Mouse (Mus musculus) gastrocnemius, postnatal 25 days (tissue): ENCODE data around the gene Ndufb7. TPM values are rescaled to one million over a fixed set of nuclear protein-coding genes. Genes with fewer than 3 reads are reported as not detected.

Source experiments
- DNase-seq: peaks from one replicate; pipeline ENCODE4 v3.0.0; 2022
- total RNA-seq, 2 experiments: library from RNA; stranded (reverse); gene quantifications; 1 replicate in 1 of 2; 2 replicates in 1 of 2; pipeline ENCODE4 v1.2.3; 2021

The Ndufb7 gene
- total RNA-seq, 2 experiments from 2014 or later = 349 to 360 TPM

- no peak for DNase-seq
Measured at GRCm38 (mm10) chr8:83602650-83603029, 36.2 kb downstream of the Ndufb7 start.

- DNase-seq = peak; percentile 100
Measured at GRCm38 (mm10) chr8:83607661-83608397, 41.4 kb downstream of the Ndufb7 start, which contains the start of the genes Tecr and Dnajb1. Gene Tecr, minus strand, starts transcription at chr8:83607971. Gene Dnajb1, plus strand, starts transcription at chr8:83608193.

GRCm38 (mm10) chr8:83608398-83608829 is 41.9 kb downstream of the Ndufb7 start:
- peak; percentile 81 for DNase-seq

DNA sequence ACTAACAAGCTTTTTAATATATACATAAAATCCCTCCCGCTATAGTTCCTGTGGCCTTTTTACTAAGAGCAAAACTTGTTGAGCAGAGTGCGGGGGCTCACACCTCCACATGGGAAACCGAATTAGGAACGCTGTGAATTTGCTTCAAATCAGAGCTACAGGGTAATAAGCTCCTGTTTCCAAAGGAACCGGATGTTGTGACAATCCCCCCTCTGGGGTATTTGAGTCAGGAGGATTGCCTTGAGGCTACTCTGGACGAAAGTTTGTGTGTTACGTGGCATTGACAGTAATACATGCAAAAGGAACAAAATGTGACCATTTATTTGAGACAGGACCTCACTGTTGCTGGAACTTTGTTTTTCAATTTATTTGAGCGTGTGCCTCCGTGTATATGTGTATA is 42.6 kb downstream of the Ndufb7 start:
- DNase-seq = no peak

DNA sequence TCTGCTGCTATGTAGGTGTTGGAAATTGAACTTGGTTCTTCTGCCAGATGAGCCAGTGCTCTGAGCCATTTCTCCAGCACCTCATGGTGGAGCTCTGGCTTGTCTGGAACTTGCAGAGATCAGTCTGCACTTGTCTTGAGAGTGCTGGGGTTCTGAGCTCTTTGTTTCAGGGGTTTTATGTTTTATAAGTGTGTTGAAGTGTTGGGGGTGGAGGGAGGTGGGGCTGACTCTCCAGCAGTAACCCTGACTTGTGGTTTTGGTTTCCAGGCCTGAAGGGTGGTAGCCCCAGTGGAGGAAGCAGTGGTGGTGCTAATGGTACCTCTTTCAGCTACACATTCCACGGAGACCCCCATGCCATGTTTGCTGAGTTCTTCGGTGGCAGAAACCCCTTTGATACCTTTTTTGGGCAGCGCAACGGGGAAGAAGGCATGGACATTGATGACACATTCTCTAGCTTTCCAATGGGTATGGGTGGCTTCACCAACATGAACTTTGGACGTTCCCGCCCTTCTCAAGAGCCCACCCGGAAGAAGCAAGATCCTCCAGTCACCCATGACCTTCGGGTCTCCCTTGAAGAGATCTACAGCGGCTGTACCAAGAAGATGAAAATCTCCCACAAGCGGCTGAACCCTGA is 43.2 kb downstream of the Ndufb7 start:
- no peak for DNase-seq

DNA sequence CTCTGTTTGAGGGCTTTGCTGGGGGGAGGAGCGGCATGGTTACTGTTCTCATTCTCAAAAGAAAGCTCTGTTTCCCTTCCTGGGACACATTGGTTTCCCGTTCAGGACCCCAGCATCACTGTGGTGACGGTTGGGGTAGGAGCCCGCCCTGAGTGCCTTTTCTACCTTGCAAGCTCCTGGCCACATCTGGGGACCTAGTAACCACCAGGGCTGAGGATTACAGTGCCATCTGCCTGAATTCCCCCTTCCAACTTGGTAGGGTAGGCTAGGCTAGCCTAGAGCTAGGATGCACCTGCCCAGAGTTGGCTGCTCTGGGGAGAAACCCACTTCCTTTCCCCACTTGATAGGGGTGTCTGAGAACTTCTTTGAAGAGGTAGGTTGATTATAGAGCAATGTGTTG is 45.5 kb downstream of the Ndufb7 start:
- DNase-seq = no peak

DNA sequence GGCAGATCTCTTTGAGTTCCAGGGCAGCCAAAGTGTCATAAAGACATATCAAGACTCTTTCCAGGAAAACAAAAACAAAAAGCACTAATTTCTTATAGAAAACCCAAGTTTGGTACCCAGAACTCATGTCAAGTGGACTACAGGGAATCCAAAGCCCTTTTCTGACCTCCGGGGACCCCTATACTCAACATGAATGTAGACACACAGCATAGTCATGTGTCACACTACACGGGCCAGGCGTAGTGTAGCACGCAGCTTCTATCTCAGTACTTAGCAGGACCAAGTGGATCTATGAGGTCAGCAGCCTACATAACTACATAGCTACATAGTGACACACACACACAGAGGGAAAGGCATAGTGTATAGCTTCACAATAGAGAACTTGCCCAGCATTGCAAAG is 47.2 kb downstream of the Ndufb7 start:
- no peak for DNase-seq

DNA sequence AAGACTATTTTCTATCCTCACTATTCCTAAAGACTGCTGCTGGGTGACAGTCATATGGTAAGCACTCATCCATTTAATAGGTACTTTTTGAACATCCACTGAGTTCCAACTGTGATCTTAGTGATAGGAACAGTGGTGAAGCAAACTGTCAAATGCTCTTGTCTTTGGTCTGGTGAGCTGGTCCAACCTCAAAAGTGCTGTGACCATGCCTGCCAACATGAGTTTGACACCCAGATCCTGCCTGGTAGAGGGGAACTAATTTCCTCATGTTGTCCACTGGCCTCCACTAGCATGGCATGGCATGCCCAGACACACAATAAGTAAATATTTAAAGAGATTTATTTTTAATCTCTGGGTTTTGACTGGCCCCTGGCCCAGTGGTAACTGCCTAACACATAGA is 50.2 kb downstream of the Ndufb7 start:
- no peak for DNase-seq

DNA sequence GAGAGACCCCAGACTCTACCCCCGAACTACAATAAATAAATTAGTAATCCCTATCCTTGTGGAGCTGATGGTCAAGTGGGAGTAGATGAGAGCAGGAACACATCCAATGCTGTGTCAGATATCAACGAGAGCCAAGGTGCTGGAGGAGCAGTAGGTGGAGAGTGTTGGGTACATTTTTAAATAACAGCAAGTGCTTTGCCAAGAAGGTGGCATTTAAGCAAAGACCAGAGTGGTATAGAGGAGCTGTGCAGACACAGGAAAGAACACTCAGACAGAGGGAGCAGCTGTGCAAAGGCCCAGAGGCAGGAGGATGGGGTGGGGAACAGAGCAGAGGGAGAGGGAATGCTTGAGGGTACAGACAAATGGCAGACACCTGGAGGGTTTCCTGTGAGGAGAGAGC is 50.6 kb downstream of the Ndufb7 start:
- no peak for DNase-seq

GRCm38 (mm10) chr8:83618566-83618965 is 52.1 kb downstream of the Ndufb7 start:
- no peak for DNase-seq

- no peak for DNase-seq
Measured at GRCm38 (mm10) chr8:83619568-83620285, 53.3 kb downstream of the Ndufb7 start.

Other genes starting within 250 kb of the Ndufb7 start
- 1 to 10 TPM; 5.9 to 8.0 TPM for gene Elmod2, start 234.2 kb upstream of the Ndufb7 start, total RNA-seq
- not detected for gene Mgat4d, start 218.2 kb upstream of the Ndufb7 start, total RNA-seq
- gene Clgn, start 176.8 kb upstream of the Ndufb7 start, total RNA-seq = not detected
- 10 to 100 TPM; 40.0 to 43.9 TPM for gene Scoc, start 108.3 kb upstream of the Ndufb7 start, total RNA-seq
- not detected for gene Olfr370, start 30.9 kb upstream of the Ndufb7 start, total RNA-seq
- gene Tecr, start 41.3 kb downstream of the Ndufb7 start, total RNA-seq = 100 to 1,000 TPM; 313 to 489 TPM
- gene Dnajb1, start 41.5 kb downstream of the Ndufb7 start, total RNA-seq = 1 to 10 TPM; 4.6 to 6.0 TPM
- gene Gipc1, start 86.0 kb downstream of the Ndufb7 start, total RNA-seq = 10 to 100 TPM; 18.9 to 20.4 TPM
- under 1 TPM; 0.13 to 0.15 TPM for gene Ptger1, start 100.0 kb downstream of the Ndufb7 start, total RNA-seq
- gene Pkn1, start 132.5 kb downstream of the Ndufb7 start, total RNA-seq = 10 to 100 TPM; 34.4 to 47.5 TPM
- 10 to 100 TPM; 11.2 to 13.2 TPM for gene Ddx39, start 148.5 kb downstream of the Ndufb7 start, total RNA-seq
- 10 to 100 TPM; 21.7 to 26.2 TPM for gene Adgre5, start 174.7 kb downstream of the Ndufb7 start, total RNA-seq